In the genomic region with DNA sequence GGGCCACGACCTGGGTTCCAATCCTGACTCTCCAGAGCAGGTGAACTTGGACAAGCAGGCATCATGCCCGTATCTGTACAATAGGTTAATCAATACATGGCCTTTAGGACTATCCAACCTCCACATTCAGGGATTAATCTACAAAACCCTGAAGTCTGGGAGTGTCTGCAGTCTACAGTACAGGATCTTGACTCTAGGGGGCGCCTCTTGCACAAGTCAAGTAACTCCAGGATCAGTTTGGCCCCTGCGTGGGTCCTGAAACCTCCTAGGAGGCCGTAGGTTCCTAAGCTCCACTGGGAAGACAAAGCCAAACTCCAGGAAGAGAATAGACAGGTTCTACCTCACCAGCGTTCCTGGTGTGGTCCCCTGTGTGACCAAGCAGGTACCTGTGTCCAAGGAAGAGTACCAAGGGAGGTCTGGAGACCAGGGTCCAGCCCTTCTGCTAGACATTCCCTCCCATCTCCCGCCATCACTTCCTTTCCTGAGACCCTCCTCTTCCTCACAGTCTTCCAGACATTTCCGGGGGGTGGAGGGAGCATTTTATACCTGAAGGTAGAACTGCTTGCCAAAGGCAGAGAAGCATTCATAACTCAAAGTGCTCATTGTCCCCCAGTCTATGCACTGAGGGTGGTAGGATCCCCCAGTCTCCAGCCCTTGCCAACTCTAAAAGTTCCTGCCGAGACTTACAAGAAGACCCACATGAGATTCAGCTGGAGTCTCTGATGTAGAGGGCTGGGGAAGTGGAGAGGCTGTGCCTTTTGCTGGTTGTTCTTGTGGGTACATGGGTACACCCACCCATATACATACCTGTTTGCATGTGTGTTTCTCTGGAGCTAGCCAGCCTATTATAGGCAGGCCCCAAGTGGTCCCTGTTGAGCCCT, we compare ENCODE assay signal across 8 mouse cellular contexts. TPM values are rescaled to one million over a fixed set of nuclear protein-coding genes. Genes with fewer than 3 reads are reported as not detected.
DNase-seq lines count a peak whose midpoint lies in the region; TF ChIP-seq lines count a peak whose summit lies in the region.

No protein-coding gene starts in this region.

- H3K27ac ChIP-seq in left cerebral cortex, adult 2 months: no peak overlapping the region

- TF ChIP-seq CTCF in left cerebral cortex, adult 2 months (IDR thresholded peaks at IDR 0.05): peak; percentile 61

- intact Hi-C loops in left cerebral cortex, adult 2 months (cut with DNase I): no loop called here
- intact Hi-C loops in left cerebral cortex, postnatal 14 days (cut with DNase I): no loop called here
- intact Hi-C loops in gastrocnemius, postnatal 36 days (cut with DNase I): no loop called here

- DNase-seq in adrenal gland, postnatal 14 days: peak; percentile 65
- DNase-seq in adrenal gland, adult 8-10 months: no peak
- peak in 1 of 2 experiments; percentile 32 for DNase-seq in left cerebral cortex, adult 2 months (ENCODE audit: extremely low spot score in 1 of 2, low spot score in 2 of 2)
- no peak for DNase-seq in left cerebral cortex, postnatal 14 days (ENCODE audit: low spot score in 2 of 2)
- DNase-seq in adipocyte (ENCODE audit: low spot score): peak; percentile 45
- peak; percentile 66 to 83 for DNase-seq in kidney, postnatal 36 days
- DNase-seq in gastrocnemius, postnatal 36 days: no peak
- no peak for DNase-seq in gastrocnemius, adult 18-20 months (ENCODE audit: low spot score)

- H3K4me3 ChIP-seq in left cerebral cortex, adult 2 months: no peak overlapping the region

RNA-seq across cellular contexts. Expression of a gene that starts 7.8 kb away (rescaled TPM):
- 49.5 and 54.9 TPM in 2 replicates for total RNA-seq in adrenal gland, postnatal 14 days (2021)
- total RNA-seq in adrenal gland, adult 8-10 months (2022): 10 to 100 TPM; 39.1 to 77.6 (median 51.7) TPM
- 100 to 1,000 TPM in 1 of 2 experiments, 10 to 100 TPM in 1; 99.3 to 120 TPM for total RNA-seq in left cerebral cortex, adult 2 months (2021)
- total RNA-seq in left cerebral cortex, postnatal 14 days (2021): 10 to 100 TPM; 71.9 to 87.1 TPM
- total RNA-seq in gastrocnemius, postnatal 36 days (2021): 100 to 1,000 TPM; 236 to 254 TPM
- total RNA-seq in gastrocnemius, adult 18-20 months (2021): 100 to 1,000 TPM; 125 to 221 TPM

RNA-seq across cellular contexts. Expression of a gene that starts 26.9 kb away (rescaled TPM):
- not detected in 2 replicates for total RNA-seq in adrenal gland, postnatal 14 days (2021)
- under 1 TPM in 2 of 4 experiments, not detected in 2; 0.10 to 0.31 TPM for total RNA-seq in adrenal gland, adult 8-10 months (2022)
- total RNA-seq in left cerebral cortex, adult 2 months (2021): 1 to 10 TPM in 1 of 2 experiments, under 1 TPM in 1; 0.82 to 1.6 TPM
- under 1 TPM; 0.46 to 0.82 TPM for total RNA-seq in left cerebral cortex, postnatal 14 days (2021)
- not detected for total RNA-seq in gastrocnemius, postnatal 36 days (2021)
- not detected for total RNA-seq in gastrocnemius, adult 18-20 months (2021)

RNA-seq across cellular contexts. Expression of a gene that starts 31.5 kb away (rescaled TPM):
- total RNA-seq in adrenal gland, postnatal 14 days (2021): 35.7 and 56.8 TPM in 2 replicates
- 10 to 100 TPM; 46.5 to 54.9 (median 48.0) TPM for total RNA-seq in adrenal gland, adult 8-10 months (2022)
- 100 to 1,000 TPM; 838 to 856 TPM for total RNA-seq in left cerebral cortex, adult 2 months (2021)
- total RNA-seq in left cerebral cortex, postnatal 14 days (2021): 100 to 1,000 TPM; 854 to 877 TPM
- 10 to 100 TPM; 13.2 to 18.7 TPM for total RNA-seq in gastrocnemius, postnatal 36 days (2021)
- total RNA-seq in gastrocnemius, adult 18-20 months (2021): 10 to 100 TPM in 1 of 2 experiments, 1 to 10 TPM in 1; 7.9 to 10.5 TPM

RNA-seq across cellular contexts. Expression of a gene that starts 32.4 kb away (rescaled TPM):
- total RNA-seq in adrenal gland, postnatal 14 days (2021): 11.1 and 14.9 TPM in 2 replicates
- 10 to 100 TPM; 13.7 to 22.0 (median 18.7) TPM for total RNA-seq in adrenal gland, adult 8-10 months (2022)
- total RNA-seq in left cerebral cortex, adult 2 months (2021): 10 to 100 TPM; 14.2 to 15.3 TPM
- total RNA-seq in left cerebral cortex, postnatal 14 days (2021): 10 to 100 TPM; 17.1 to 19.6 TPM
- 1 to 10 TPM; 6.7 to 9.6 TPM for total RNA-seq in gastrocnemius, postnatal 36 days (2021)
- 1 to 10 TPM; 3.9 to 5.4 TPM for total RNA-seq in gastrocnemius, adult 18-20 months (2021)

RNA-seq across cellular contexts. Expression of a gene that starts 38.7 kb away (rescaled TPM):
- total RNA-seq in adrenal gland, postnatal 14 days (2021): 0.15 and 0.52 TPM in 2 replicates
- 1 to 10 TPM in 1 of 4 experiments, under 1 TPM in 3; 0.20 to 1.1 (median 0.93) TPM for total RNA-seq in adrenal gland, adult 8-10 months (2022)
- under 1 TPM in 1 of 2 experiments, not detected in 1; 0.56 TPM for total RNA-seq in left cerebral cortex, adult 2 months (2021)
- under 1 TPM; 0.25 to 0.37 TPM for total RNA-seq in left cerebral cortex, postnatal 14 days (2021)
- total RNA-seq in gastrocnemius, postnatal 36 days (2021): 1 to 10 TPM in 1 of 2 experiments, under 1 TPM in 1; 0.57 to 1.3 TPM
- total RNA-seq in gastrocnemius, adult 18-20 months (2021): 1 to 10 TPM in 1 of 2 experiments, under 1 TPM in 1; 0.43 to 1.9 TPM

Comparison
In these comparisons a context has a peak if more than half of its experiments do, and no peak if none do; other contexts are left out.
1. DNase-seq: peak in adrenal gland, postnatal 14 days (single experiment), adipocyte (single experiment) and kidney, postnatal 36 days (2 of 2); none in adrenal gland, adult 8-10 months (single experiment), left cerebral cortex, postnatal 14 days (0 of 2), gastrocnemius, postnatal 36 days (0 of 2) and gastrocnemius, adult 18-20 months (single experiment).
2. RNA of a gene that starts 31.5 kb away (total RNA-seq): 854 to 877 TPM in left cerebral cortex, postnatal 14 days and 838 to 856 TPM in left cerebral cortex, adult 2 months; 46.5 to 54.9 TPM in adrenal gland, adult 8-10 months, 35.7 to 56.8 TPM in adrenal gland, postnatal 14 days, 13.2 to 18.7 TPM in gastrocnemius, postnatal 36 days and 7.9 to 10.5 TPM in gastrocnemius, adult 18-20 months; every median in the first group is over 10 times any median in the second.